Mouse (Mus musculus): ENCODE measurements at regions not wholly inside any gene's neighbourhood (a gene's known extent, or its start where the extent isn't known, plus 50 kb on each side); places are given as distances from the start of the nearest gene placed in this dataset.

DNA sequence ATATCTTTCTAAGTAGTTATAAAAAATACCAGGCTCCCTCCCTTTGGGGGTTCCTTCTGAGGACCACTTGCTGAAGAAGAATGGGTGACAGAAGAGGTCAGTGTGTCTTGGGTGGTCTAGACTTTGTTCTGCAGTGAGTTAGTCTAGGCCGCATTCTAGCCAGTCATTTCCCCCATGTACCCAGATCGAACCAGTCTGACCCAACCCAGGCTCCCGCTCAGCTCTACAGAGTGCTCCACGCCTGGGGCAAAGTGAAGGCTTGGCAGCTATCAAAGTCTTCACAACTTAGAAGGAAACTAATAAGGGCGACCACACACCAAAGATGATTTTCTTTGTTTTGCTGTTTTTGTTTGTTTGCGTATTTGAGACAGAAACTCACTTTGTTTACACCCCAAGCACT lies 92.4 kb upstream of the Marcks start:
- POLR2A ChIA-PET, result no interaction called here
- no peak for TF ChIP-seq CTCF (IDR thresholded peaks at IDR 0.05)
- DNase-seq (ENCODE audit: low read depth, low spot score) (no peak), ATAC-seq (no peak)
- H3K27me3 ChIP-seq, result no peaks in the 10 kb centered on the region
- CTCF ChIA-PET, result no interaction called here
- in situ Hi-C loops (cut with MboI; ENCODE audit: low pct_unique_long_range_greater_than_20kb), result no loop called here

DNA sequence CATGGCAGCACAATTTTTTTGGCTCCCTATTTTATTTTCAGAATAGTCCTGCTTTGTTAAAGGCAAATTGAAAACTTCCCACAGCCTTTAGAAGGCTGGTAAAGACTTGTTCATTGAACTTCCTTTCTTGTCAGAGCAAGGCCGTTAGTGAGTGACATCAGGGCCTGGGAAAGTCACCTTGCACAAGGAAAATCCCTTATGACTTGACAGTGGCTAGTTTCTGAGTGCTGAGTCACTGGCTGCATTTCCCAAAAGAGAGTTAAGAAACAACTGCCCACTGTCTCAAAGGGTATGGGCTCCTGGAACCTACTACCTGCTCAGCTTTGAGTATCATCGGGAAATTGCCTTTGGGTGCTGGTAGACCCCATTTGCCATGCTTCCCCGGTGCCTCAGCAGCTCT lies 89.2 kb upstream of the Marcks start:
- TF ChIP-seq CTCF (IDR thresholded peaks at IDR 0.05), result no peak
- CTCF ChIA-PET, result no interaction called here
- H3K27me3 ChIP-seq, result no peaks in the 10 kb centered on the region
- ATAC-seq (no peak), DNase-seq (ENCODE audit: low read depth, low spot score) (peak; percentile 51)
- in situ Hi-C loops (cut with MboI; ENCODE audit: low pct_unique_long_range_greater_than_20kb), result no loop called here
- POLR2A ChIA-PET, result no interaction called here

DNA sequence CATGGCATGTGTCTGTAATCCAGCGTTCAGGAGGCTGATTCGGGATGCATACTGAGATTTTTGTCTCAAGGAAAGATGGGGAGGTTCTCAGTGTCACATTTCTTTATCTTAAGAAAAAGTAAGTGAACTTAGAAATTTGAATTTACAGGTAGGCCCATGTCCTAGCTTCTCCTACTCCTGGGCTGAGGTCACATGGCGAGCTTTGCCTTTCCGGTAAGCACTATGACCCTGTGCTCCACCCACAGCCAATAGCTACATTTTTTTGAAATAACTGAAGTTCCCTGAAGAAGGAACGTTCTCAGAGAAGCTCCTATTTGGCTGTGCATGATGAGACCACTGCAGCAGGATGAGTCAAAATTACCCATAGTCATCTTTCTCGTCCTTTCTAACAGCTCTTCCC lies 83.0 kb upstream of the Marcks start:
- TF ChIP-seq CTCF (IDR thresholded peaks at IDR 0.05), result no peak
- no peaks in the 10 kb centered on the region for H3K27me3 ChIP-seq
- in situ Hi-C loops (cut with MboI; ENCODE audit: low pct_unique_long_range_greater_than_20kb), result no loop called here
- DNase-seq (ENCODE audit: low read depth, low spot score) (no peak), ATAC-seq (no peak)
- ChIA-PET POLR2A (no interaction called here), CTCF (interaction anchor here (1.0 to 1.3 kb wide), 2 partner anchors 9 to 20 kb away, joined by 3 to 5 read pairs; no protein-coding TSS in a partner anchor)

DNA sequence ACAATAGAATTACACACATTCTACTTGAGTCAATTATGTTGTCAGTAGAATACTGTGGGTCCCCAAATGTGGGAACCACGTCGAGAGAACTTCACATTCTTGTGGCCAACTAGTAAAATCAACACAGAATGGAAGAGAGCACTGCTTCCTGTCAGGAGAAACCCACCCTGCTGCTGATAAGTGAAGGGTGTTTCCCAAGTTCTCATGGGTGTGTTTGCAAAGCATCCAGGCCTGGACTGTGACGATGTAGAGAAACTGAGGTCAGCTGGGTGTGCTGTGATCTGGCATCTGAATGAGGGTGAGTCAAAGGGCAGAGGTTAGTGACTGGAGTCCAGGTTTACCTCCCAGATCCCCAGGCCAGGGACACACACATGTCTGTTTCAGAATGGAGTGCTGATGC lies 81.7 kb upstream of the Marcks start:
- ATAC-seq (no peak), DNase-seq (ENCODE audit: low read depth, low spot score) (no peak)
- CTCF ChIA-PET, result no interaction called here
- POLR2A ChIA-PET, result no interaction called here
- in situ Hi-C loops (cut with MboI; ENCODE audit: low pct_unique_long_range_greater_than_20kb), result no loop called here
- no peaks in the 10 kb centered on the region for H3K27me3 ChIP-seq
- no peak for TF ChIP-seq CTCF (IDR thresholded peaks at IDR 0.05)

DNA sequence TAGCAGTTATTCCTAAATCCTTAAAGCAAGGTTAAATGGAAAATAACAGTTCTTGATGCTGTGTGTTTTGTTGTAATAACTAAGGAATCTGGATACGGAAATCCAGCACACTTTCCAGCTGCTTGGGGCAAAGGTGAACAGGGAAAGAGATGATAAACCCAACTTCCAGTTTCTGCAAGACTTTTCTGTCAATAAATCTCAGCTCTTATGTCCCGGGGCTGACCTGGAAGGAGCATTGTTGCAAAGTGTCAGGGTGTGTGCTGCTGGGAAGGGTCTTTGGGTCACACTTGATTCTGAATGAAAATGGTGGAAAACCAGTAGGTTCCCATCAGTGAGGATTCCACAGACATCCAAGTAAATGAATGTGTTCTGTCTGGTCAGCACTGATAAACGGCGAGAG lies 81.2 kb upstream of the Marcks start:
- ATAC-seq (no peak), DNase-seq (ENCODE audit: low read depth, low spot score) (no peak)
- CTCF ChIA-PET, result no interaction called here
- POLR2A ChIA-PET, result no interaction called here
- no peaks in the 10 kb centered on the region for H3K27me3 ChIP-seq
- TF ChIP-seq CTCF (IDR thresholded peaks at IDR 0.05), result no peak
- in situ Hi-C loops (cut with MboI; ENCODE audit: low pct_unique_long_range_greater_than_20kb), result no loop called here

DNA sequence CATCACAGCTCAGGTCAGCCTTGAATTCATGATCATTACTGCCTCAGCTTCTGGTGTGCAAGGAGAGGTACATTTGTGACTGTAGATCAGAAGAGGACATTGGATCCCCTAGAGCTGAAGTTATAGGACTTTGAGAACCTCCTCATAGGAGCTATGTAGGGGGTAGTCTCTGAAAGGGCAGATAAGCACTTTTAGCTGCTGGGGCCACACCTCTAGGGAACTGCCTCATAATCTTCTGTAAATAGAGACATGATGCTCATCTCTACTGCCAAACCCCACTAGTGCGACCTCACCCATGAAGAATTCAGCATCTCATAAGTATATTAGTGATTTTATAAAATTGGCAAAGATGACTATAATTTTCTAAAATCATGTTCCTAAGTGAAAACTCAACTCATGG lies 80.7 kb upstream of the Marcks start:
- H3K27me3 ChIP-seq, result no peaks in the 10 kb centered on the region
- DNase-seq (ENCODE audit: low read depth, low spot score) (no peak), ATAC-seq (no peak)
- in situ Hi-C loops (cut with MboI; ENCODE audit: low pct_unique_long_range_greater_than_20kb), result no loop called here
- CTCF ChIA-PET, result interaction anchor here (2.2 kb wide), 1 partner anchor 11 kb away, joined by 5 read pairs; no protein-coding TSS in a partner anchor
- POLR2A ChIA-PET, result no interaction called here
- no peak for TF ChIP-seq CTCF (IDR thresholded peaks at IDR 0.05)

DNA sequence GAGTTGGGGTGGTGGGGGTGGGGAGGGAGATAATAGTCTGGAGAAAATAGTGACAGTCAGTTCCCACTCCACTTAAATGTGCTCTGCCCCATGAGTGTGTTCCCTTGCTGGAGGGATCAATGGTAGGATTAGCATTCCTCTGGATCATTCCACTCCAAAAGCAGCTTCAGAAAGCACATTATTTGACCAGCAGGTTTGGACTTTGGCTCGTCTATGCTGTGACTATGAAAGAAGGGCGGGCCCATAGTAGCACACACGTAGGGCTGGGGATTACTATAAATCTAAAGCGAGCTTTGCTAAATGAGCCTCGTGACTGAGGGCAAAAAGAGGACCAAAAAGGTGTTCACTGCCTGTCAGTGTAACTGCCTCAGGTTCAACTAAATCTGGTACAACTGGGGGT lies 75.9 kb upstream of the Marcks start:
- ChIA-PET POLR2A (no interaction called here), CTCF (no interaction called here)
- no peak for TF ChIP-seq CTCF (IDR thresholded peaks at IDR 0.05)
- in situ Hi-C loops (cut with MboI; ENCODE audit: low pct_unique_long_range_greater_than_20kb), result no loop called here
- ATAC-seq (no peak), DNase-seq (ENCODE audit: low read depth, low spot score) (no peak)
- H3K27me3 ChIP-seq, result no peaks in the 10 kb centered on the region

DNA sequence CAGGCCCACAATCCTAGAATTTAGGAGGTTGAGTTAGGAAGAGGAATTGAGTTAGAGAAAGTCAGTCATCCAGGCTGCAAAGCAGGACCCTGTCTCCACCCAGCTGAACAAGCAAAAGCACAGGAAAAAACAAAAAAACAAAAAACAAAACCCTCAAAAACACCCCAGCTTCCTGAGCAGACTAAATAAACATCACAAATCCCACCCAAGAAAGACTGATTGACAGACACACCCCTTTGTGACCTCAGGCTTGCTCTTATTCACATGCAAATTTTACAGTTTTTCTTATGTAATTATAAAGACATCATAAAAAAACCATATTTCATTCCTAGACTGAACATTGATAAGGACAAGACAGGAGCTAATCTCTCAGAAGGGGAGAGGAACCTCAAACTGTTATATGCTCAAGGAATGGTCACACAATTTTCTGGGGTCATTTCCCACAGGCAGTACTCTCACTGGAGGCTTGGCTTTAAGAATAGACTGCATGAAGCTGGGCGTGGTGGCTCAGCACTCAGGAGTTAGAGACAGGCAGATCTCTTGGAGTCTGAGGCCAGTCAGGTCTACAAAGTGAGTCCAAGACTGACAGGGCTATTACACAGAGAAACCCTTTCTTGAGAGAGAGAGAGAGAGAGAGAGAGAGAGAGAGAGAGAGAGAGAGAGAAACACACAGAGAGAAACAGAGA lies 73.8 kb upstream of the Marcks start:
- ATAC-seq (no peak), DNase-seq (ENCODE audit: low read depth, low spot score) (no peak)
- ChIA-PET POLR2A (interaction anchor here (0.7 kb wide), 1 partner anchor 15 kb away, joined by 6 read pairs; no protein-coding TSS in a partner anchor), CTCF (interaction anchor here (0.8 kb wide), 1 partner anchor 9 kb away, joined by 5 read pairs; no protein-coding TSS in a partner anchor)
- no peak for TF ChIP-seq CTCF (IDR thresholded peaks at IDR 0.05)
- H3K27me3 ChIP-seq, result no peaks in the 10 kb centered on the region
- in situ Hi-C loops (cut with MboI; ENCODE audit: low pct_unique_long_range_greater_than_20kb), result no loop called here

DNA sequence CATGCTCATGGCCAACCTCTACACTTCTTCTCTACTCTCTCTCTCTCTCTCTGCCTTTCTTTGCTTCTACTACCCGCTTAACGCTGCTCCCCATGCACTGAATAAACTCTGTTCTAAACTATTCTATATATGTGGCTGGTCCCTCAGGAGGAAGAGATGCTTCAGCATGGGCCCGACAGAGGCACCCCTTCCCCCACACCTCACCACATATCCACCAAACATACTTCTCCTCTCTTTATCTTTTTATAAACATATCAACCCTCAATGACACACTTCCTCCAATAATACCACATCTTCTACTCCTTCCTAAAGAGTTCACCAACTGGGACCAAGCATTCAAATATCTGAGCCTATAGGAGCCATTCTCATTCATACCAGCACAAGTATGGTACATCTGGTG lies 72.6 kb upstream of the Marcks start:
- H3K27me3 ChIP-seq, result no peaks in the 10 kb centered on the region
- DNase-seq (ENCODE audit: low read depth, low spot score) (no peak), ATAC-seq (no peak)
- CTCF ChIA-PET, result no interaction called here
- POLR2A ChIA-PET, result interaction anchor here (1.2 kb wide), 1 partner anchor 22 kb away, joined by 3 read pairs; no protein-coding TSS in a partner anchor
- in situ Hi-C loops (cut with MboI; ENCODE audit: low pct_unique_long_range_greater_than_20kb), result no loop called here
- no peak for TF ChIP-seq CTCF (IDR thresholded peaks at IDR 0.05)

DNA sequence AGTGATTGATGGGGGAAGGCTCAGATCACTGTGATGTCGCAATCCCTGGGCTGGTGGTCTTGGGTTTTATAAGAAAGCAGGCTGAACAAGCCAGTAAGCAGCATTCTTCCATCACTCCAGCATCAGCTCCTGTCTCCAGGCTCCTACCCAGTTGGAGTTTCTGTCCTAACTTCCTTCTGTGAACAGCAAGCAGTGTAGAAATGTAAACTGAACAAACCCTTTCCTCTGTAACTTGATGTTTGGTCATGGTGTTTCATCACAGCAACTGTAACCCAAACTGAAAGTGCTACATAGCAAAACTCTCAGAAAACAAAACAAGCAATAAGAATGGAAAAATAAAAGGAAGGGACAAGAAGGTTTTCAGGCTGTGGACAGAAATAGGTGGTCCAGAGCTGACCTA lies 71.5 kb upstream of the Marcks start:
- no peaks in the 10 kb centered on the region for H3K27me3 ChIP-seq
- CTCF ChIA-PET, result no interaction called here
- ATAC-seq (no peak), DNase-seq (ENCODE audit: low read depth, low spot score) (no peak)
- in situ Hi-C loops (cut with MboI; ENCODE audit: low pct_unique_long_range_greater_than_20kb), result no loop called here
- POLR2A ChIA-PET, result interaction anchor here (1.2 kb wide), 1 partner anchor 23 kb away, joined by 3 read pairs; no protein-coding TSS in a partner anchor
- TF ChIP-seq CTCF (IDR thresholded peaks at IDR 0.05), result no peak

DNA sequence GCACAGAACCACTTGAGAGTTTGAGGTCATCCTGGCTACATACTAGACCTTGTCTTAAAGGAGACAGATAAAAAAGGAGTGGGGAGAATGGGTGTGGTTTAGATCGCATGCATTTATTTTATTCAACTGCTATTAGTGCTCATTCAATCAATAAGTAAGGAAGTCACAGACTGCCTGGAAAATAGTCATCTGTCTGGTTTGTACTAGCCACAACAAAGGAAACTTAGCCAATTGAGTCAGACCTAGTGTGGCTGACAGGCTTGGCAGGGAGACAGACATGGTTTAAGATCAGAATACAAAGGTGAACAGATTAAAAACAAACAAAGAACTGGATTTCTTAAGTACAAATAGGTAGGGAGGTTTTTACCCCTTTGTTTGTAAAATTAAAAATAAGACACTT lies 68.3 kb upstream of the Marcks start:
- no peaks in the 10 kb centered on the region for H3K27me3 ChIP-seq
- ChIA-PET CTCF (no interaction called here), POLR2A (no interaction called here)
- DNase-seq (ENCODE audit: low read depth, low spot score) (no peak), ATAC-seq (no peak)
- TF ChIP-seq CTCF (IDR thresholded peaks at IDR 0.05), result no peak
- in situ Hi-C loops (cut with MboI; ENCODE audit: low pct_unique_long_range_greater_than_20kb), result no loop called here

DNA sequence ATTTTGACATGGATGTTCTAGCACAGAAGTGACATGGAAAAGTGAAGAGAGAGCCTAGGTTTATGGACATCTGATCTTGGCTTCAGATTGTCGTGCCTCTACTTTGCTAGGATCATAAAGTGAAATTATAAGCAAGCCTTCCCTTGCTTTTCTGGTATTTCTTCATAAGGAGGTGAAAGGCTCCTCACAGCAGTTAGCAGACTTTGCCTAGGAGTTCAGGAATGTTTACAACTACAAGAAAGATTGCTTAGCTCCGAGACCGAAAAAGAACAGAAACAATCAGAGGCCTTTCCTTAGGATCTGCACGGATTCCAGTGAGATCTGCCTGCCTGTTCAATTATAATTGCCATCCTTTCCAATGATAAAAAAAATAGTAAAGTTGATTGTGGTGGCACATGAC lies 67.8 kb upstream of the Marcks start:
- DNase-seq (ENCODE audit: low read depth, low spot score), result no peak
- no peaks in the 10 kb centered on the region for H3K27me3 ChIP-seq
- ChIA-PET CTCF (no interaction called here), POLR2A (no interaction called here)
- in situ Hi-C loops (cut with MboI; ENCODE audit: low pct_unique_long_range_greater_than_20kb), result no loop called here
- no peak for TF ChIP-seq CTCF (IDR thresholded peaks at IDR 0.05)
- no peak for ATAC-seq
